Mouse (Mus musculus) brain, adult 2 months (tissue): Measurements from ENCODE around the gene Rtl5.

ENCODE experiments used
- DNase-seq: peaks from one replicate; pipeline ENCODE4 v3.0.0; 2011; ENCODE audit warnings: low read depth, low spot score

The Rtl5 gene

DNA sequence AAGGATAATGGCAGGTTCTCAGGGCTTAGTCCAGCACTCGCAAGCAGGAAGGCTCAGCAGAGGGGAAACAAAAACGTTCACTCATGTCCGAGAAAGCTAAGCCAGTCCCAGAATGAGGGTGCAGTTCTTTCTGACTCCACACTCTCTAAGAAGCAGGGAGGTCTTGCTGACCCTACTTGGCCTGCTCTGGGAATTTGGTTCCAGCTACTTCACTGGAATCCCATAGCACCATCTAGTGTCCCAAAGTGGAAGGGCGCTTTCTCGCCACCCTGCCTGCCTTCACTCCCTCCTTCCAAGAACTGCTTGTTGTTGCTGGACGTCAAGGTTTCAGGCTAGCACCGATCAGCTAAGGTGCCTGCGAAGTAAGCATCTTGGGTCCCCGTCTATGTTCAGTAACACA is 5.0 kb downstream of the Rtl5 start:
- DNase-seq, result peak; percentile 89

DNA sequence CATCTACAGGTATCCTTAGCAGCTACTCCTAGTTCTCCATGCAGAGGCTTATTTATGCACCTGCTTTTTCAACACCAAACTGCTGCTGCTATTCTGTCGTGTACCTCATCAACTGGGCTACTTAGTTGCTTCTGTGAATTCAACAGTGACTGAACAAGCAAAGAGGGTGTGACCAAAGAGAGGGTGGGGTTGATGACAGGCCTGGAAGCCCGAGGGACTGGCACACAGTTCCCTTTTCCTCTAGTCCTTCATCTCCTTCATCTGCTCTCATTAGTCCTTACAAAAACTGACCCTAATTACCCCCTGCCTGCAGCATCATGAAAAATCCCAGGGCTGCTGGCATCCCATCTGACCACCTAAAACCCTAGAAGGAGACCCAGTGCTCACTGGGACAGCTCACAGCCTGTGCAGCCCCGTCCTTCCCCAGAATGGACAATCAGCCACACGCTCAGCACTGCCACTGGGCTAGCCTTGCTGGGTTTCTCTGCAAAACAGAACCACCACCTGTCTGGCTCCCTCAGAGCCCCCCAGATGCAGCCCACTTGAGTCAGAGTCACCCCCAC is 5.8 kb downstream of the Rtl5 start:
- DNase-seq, result no peak

DNA sequence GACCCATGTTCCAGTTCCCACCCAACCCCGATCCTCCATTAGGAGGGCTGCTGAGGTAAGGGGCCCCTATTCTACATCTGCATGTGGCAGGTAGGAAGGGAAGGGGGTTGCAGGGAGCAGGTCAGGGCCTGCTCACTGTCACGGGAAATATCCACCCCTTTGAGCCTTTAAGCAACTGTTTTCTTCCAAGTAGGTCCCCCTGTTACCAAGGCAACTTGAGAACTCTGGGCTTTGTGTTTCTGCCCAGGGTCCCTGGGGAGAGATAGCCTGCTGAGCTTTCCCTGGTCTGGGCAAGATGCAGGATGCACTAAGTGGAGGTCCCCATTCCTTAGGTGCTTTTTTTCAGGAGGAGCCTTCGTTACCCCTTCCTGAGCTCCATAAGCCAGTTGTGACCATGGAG is 7.0 kb downstream of the Rtl5 start:
- DNase-seq, result no peak

DNA sequence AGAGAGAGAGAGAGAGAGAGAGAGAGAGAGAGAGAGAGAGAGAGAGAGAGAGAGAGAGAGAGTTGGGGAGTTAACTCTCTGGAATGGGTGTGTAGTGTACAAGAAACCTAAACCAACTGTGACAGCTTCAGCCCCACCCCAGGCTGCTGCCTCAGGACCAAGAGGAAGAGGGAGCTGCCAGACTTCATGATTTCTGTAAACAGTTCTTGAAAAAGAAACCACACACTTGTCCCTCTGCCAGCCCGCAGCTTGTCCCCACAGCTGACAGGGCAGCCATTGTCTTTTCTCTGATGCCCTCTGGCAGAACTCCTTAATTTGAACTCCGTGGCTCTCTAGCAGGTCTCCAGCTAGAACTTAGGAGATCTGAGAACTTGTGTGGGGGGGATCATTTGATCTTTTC is 10.2 kb downstream of the Rtl5 start:
- peak; percentile 71 for DNase-seq

DNA sequence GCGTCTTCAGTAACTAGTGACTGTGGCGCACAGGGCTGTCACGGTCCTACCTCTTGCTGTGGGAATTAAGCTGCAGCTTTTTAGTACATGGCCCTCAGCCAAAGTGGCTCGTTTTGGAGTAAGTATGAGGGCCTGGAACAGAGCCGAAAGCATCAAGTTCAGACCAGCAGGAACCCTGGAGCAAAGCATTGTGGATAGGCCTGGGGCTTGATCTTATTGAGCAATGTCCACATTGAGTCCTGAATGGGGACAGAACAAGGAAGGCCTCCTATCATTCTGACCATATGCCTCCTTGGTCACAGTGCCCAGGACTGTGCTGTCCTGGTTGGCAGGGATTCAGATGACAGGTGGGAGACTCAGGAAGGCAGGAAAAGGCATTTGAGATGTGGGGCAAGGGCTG is 10.9 kb downstream of the Rtl5 start:
- DNase-seq, result peak; percentile 97

DNA sequence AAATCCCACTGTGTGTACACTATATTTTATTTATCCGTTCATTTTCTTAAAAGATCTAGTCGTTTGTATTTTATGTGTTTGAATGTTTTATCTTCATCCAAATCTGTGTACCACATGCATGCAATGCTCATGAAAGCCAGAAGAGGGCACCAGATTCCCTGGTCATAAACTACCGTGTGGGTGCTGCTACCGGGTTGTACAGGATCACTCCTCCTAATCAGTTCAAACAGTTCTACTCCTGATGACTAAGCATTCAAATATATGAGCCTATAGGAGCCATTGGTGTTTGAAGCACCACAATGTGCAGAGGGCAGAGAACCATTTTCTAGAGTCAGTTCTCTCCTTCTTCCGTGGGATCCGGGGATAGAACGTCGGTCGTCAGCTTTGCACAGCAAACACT is 11.7 kb downstream of the Rtl5 start:
- peak; percentile 36 for DNase-seq

DNA sequence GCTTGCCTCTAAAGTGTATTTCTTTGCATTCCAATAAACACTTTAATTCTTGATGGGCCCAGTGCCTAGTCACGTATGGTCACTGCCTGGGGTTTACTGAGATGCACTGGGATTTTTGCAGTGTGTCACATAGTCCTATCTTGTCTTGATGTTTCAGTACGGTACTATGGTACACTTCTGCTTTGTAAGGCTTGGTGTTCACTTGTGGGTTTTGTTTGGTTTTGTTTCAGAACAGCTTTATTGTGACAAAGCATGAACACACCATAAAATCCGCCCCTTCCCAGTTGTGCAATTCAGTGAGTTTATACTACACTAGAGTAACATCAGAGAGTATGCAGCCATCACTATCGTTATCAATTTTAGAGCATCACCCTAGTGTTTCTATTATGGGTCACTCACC is 17.1 kb downstream of the Rtl5 start:
- no peak for DNase-seq

DNA sequence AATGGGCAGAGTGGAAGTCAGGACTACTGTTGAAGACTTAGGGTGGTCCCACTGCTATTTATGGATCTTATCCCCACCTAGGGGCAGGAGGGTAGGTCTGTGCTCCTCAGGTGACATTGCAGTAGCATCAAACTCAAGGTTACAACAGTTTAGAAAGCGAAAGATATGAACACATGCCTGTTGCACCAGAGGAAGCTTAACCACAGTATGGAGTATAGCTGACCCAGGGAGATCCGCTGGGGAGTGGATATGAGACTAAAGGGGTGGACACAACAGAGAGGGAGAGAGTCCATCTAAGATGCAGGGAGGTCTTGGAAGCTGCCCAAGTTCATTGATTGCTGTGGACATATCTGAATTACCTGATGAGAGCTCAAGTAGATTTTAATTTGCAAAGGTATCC is 17.7 kb downstream of the Rtl5 start:
- DNase-seq, result no peak

DNA sequence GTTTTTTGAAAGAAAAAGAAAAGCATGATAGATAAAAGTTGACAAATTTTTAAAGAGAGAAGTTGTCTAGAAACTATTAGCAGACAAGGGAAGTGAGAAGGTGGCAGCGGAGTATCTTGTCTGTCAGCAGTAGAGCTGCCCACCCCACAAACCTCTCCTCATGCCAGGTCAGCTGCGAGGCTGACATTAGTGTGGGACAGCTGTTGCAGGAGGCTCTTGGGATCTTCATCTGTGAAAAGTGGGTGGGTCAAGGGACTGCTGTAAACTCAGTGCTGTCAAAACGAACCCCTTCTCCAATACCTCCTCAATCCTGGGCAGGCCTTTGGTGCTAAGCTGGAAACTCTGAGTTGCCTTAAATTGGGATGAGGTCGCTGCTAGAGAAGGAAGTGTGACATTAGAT is 19.9 kb downstream of the Rtl5 start:
- no peak for DNase-seq

DNA sequence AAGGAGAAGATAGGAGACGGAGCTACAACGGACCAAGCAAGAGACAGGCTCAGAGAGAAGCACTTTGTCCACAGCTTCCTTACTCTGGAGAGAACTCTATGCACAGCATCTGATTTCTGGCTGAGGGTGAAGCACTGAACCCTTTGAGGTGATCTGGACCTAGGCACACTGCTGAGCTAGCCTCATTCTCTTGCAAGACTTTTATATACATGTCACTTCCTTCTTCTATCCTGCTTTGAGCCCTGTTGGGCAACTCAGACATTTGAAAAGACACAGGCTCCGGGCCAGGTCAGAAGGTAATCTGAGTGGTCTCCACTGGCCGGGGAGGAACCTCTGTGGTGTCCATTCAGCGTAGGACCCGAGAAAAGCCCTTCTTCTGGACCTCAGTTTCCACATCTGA is 20.6 kb downstream of the Rtl5 start:
- no peak for DNase-seq

DNA sequence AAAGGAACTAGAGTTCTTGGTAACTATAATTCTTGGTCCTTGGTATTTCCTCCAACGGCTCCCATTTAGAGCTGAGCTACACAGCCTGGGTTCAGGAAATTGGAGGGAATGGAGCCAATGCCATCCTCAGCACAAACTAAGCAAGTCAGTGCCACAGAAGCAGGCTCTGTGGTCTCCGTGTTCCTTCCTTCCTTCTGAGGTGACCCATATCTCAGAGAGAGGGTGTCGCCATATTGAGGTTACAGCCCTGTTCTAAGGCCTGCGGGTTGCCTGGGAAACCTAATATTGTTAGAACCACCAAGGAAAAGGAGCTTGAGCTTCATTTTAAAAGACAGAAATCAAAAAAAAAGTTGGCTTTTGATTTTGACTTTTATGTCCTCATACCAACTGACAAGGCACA is 28.7 kb downstream of the Rtl5 start:
- DNase-seq, result no peak

DNA sequence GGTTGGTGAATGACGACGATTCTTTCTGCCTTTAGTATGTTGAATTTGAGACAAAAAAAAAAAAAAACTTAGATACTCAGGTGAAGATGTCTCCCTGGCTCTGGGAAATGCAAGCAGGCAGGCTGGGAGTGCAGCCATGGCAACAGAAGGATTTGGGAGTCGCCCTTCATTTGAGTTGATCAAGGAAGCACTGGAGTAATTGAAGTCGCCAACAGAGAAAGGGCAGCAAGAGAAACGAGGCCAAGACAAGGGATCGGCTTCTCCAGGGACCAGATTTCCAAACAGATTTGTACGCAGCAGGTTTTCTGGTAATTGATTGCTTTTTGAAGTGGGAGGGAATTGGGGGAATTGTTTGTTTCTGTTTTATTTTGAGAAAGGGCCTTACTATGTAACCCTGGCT is 29.5 kb downstream of the Rtl5 start:
- DNase-seq, result peak; percentile 78

DNA sequence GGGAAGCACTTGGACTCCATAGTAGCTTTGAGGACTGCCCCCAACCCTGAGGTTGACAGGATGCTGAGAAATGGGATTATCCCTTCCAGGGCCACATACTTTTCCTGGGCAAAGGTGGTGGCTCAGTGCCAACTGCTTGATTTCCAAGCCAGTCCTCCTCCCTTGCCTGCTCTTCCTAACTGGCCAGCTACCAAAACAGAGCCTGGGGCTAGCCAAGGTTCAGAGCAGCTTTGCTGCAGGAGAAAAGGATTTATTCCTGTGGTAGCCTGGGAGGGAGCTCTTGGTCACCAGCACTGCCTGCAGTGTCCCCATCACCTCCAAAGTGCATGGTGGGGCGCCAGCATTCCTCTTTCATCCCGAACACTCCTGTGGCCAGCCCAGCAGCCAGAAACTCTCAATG is 33.6 kb downstream of the Rtl5 start:
- DNase-seq, result peak; percentile 84

DNA sequence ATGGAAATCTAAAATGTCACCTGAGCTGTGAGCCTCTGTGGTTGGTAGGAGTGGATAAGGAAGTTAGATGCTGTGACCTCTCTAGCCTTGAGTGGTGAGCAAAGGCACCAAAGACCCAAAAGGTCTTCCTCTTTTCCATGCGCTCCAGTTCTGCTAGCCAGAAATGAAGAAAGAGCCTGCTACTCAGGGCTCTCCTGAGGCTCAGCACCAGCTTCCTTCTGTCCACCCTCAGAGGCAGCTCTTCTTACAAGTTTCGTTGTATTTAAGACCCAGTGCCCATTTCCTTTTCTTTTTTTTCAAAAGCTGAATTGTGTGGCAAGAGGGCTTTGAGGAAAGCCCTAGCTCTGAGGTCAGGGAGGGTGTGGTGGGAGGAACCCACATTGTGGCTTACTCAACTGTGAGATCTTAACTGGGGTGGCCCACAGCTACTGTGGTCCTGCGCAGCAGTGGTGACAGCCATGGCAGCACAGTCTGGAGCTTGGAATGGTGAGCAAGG is 34.2 kb downstream of the Rtl5 start:
- DNase-seq, result no peak

DNA sequence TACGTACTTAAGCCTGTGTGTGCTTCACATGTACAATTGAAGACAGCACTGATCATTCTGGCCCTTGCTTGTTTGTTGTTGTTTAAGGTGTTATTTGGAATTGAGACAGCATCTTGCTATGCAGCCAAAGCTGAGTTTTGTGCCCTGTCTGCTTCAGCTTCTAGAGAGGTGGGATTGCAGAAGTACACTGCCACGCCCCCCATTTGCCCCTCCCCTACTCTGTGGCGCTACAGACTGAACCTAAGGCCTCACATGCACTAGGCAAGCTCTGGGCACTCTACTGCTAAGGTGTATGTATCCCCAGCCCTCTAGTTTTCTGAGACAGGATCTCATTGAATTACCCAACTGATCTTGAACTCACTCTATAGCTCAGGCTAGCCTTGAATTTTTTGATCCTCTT is 35.4 kb downstream of the Rtl5 start:
- DNase-seq, result no peak

DNA sequence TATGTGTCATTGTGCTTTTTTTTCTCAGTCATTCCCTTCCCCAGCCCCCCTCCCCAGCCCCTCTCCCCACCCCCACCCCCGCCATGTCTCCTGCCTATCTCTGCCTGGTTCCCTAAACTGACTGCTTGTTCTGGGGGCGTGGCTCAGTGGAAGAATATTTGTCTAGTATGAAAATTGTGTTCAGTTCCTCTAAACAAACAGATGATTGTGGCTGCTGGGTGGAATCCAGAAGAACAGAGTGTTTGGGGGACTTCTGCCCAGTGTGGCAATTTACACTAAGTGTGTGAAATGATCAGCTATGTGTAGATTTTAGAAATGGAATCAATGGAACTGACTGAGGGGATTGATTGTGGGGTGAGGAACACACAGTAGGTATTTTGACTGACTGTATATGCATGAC is 37.5 kb downstream of the Rtl5 start:
- DNase-seq, result no peak

DNA sequence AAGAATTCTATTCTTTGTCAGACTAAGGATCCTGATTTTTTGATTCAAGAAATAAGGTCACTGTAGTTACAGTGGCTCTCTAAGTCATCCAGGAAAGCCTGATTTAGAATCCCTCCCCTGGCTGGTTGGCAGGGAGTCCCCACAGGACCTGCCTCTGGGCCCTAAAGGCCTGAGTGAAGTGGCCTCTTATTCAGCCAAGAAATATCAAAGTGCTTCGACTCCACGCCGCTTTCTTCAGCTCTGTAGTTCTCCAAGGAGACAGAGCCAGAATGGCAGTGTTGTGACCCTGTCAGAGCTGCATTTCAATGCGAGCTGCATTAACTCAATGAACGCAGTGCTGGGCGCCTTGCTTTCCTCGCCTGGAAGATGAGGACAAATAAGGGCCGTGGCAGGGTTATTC is 38.7 kb downstream of the Rtl5 start:
- peak; percentile 20 for DNase-seq

DNA sequence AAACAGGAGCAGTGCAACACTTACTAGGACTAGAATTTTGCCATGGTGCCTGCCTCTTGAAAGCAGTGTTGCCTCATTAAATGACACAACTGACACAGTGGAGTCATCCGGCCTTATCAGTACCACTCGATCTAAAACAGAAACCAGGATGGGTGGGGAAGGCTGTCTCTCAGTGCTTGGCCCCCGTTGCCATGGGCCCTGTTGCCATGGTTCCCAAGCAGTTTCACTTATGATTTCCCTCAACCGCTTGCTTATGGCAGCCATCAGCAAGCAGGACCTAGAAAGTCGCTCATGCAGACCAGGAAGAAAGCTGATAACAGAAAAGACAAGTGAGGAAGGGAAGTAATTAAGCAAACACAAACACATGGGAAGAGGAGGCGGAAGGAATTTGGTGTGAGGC is 39.3 kb downstream of the Rtl5 start:
- peak; percentile 48 for DNase-seq

DNA sequence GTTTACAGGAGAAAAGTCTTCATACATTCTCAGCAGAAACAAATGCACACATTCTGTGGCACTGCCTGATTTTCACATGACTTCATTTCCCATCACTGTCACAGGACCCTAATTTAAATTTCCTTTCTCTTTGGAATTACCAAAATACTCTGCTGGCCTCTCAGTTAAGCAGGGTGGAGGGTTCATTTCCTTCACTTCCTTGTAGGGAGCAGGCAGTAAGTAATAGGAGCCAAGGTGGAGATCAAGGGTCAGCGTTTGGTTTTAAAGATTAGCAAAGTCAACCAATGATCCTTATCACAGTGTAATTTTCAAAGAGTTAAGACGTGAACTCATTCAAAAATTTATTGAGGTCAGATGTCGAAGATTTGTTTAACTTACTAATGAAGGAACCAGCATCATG is 46.1 kb downstream of the Rtl5 start:
- DNase-seq, result no peak

DNA sequence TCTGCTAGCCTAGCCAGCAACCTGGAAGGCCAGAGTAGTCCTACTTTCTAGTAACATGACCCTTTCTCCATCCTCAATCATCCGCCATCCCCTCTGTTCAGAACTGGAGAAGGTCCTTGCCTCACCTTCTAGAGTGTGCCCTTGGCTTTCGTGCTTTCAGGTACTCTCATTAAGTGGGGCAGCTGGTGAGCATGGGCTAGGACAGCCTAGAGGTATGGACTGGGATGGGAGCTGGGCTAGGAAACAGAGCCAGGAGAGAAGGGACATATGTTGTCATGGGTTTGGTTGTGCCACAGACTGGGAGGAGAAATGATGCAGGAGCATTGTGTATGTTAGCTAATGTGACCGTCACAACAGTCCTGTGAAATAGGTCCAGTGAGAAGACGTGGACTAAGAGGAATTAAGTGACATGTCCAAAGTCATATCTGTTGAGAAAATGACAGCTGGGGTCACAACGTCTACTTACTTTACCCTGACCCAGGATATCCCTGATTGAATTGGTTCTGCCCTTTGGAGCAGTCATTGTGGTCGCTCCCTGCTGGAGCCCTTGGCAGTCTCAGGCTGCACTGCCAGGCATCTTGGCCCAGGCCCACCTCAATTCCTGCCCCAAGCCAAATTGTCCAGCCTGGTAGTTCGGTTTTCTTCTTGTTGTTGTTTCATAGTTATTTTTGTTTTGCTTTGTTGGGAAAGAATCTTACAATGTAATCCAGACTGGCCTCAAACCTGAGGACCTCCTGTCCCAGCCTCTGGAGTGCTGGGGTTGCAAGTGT is 51.4 kb downstream of the Rtl5 start:
- peak; percentile 63 for DNase-seq

DNA sequence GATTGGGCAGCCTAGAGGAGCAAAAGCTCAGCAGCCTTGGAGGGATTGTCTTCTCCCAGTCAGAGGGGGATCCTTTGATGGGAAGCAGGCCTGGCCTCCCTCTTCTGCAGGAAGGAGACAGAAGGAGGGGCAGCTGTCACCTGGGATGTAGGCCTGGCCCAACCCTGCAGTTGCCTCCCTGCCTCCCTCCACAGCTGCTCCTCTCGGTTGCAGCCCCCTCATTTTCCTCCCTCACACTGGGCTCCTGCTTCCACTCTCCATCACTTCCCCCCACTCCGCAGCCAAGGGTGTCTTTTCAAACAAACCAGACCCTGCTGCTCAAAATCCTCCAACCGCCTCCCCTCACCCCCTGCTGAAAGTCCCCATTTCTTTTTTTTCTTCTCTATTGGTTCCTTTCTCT is 52.2 kb downstream of the Rtl5 start:
- DNase-seq, result peak; percentile 74

DNA sequence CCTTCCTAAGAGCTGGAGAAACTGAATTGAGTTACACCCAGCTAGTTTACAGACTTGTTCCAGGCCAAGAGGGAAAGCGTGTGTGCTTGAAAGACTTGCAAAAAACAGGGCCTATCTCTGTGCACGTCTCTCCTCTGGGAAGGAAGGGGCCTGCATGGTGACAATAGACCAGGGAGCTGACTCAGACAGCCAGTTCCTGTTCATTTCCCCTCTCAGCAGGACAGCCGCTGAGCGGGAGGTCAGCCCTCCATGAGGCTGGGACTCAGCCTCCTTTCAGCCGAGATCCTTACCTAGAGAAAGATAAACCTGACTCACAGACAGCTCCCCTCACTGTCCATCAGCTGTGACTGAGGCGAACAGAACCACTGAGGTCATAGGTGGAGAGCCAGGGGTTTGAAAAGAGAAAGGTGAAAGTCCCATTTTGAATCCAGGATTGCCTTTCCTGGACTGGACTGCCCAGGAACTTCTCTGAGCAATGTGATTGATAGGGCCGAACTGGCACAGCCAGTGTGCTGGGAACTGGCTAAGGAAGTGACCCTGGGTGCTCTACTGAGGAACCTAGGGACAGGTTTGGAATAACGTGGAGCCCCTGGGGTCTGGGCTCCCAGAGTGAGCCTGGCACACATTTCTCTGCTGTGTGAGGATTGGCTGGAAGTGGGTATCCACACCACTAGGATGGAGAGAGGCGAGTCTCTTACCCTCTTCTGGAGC is 53.7 kb downstream of the Rtl5 start:
- DNase-seq, result no peak
